Mouse (Mus musculus) induced T-regulatory cell, adult 2 months (primary cell): Measurements from ENCODE around the gene Dpp4.

Experiments used
- DNase-seq: peaks from one replicate; pipeline ENCODE4 v3.0.0-alpha.2; 2012; ENCODE audit warnings: low read depth

Dpp4 gene

DNA sequence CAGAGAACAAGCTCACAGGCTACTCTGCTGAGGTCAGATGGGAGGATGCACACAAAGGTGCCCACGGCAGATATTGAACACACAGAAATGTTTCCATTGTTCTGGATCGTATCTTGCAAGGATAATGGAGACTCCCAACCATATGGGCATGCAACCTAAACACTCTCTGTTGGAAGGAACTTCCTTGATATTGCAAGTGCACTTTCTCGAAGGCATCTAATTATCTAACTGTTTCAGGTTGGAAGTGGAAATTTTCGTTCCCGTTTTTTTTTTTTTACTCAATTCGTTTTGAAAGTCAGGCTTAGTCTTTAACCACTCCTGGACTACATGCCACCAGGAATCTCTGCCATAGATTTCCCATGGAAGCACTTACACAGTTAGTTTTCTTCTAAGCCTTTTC lies 51.2 kb downstream of the Dpp4 start:
- no peak for DNase-seq

DNA sequence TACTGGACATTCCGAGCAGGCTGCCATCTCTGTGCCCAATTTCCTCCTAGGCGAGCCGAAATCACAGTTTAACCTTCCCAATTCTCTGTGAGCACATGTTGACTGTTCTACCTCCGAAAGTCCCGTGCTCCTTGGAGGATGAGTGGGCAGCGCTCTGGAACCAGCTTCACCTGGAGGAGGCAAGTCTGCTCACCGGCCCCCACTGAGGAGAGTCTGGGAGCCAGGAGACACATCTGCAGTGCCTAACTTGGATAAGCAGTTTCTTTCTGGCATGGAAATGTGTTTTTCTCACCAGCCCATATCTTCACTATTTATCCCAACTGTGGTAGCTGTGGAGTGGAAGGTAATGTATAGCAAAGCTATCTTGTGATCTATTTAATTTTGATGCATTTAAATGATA lies 54.8 kb downstream of the Dpp4 start:
- DNase-seq, result no peak

DNA sequence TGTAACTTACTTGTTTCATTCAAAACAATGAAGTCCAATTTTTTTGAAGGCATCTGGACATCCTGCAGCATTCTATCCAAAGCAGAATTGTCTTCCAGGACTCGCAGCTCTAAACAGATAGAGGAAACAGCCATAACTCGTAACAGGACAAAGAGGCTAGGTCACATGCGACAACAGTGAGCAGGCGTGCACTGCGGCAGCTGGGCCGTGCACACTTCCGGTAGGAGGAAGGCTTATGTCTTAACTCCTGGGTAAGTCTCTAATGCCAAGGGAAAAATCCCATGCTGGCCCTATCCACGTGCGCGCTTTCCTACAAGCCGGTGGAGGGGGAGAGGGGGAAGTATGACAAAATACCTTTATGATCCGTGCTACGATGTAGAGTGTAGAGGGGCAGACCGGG lies 55.4 kb downstream of the Dpp4 start:
- DNase-seq, result no peak

DNA sequence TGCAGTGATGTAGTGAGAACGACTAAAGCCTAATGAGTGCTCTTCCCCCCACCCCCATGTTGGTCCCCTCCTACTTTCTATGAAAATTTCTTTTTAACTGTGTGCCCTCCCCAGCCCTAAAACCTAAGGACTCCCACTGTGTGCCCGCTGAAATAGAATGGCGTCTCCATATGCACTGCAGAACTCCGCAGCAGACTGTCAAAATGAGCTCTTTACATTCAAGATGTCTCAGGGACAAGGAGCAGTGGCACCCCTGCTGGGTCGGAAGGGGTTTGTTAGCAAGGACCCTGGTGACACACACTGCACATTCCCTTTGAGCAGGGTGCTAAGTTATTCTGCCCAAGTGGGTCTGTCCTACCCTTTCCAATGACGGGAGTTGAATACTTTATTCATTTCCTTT lies 56.3 kb downstream of the Dpp4 start:
- DNase-seq, result no peak

DNA sequence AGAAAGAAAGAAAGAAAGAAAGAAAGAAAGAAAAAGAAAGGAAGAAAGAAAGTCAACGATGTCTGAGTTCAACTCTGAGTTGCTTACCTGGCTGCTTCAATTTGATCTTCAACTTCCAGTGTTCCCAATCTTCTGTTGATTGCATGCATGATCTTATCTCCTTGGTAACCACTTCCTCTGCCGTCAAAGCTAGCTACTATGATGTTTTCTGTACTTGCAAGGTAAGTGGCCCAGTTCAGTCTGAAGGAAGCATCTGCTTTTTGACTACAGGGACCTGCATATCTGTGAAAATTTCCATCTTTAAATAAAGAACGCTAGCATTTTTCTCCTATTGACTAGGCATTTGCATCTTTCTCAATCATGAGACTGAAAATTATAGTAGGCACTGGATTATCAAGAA lies 60.0 kb downstream of the Dpp4 start:
- peak; percentile 67 for DNase-seq

DNA sequence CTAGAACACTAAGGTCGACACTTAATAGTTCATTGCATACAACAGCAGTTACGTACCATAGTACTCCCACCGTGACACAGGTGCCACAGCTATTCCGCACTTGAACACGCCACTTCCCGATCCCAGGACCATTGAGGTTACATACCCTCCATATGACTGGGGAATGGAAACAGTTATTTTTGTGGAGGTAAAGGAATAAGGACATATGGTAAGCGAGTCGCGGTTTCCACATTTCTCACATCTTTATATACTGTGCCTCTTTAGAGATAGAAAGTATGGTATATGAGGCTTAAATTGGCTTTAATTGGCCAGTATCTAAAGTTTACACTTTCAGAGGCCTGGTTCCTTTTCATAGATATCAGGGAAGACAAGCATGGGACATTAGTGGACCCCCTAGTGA lies 64.3 kb downstream of the Dpp4 start:
- DNase-seq, result no peak

DNA sequence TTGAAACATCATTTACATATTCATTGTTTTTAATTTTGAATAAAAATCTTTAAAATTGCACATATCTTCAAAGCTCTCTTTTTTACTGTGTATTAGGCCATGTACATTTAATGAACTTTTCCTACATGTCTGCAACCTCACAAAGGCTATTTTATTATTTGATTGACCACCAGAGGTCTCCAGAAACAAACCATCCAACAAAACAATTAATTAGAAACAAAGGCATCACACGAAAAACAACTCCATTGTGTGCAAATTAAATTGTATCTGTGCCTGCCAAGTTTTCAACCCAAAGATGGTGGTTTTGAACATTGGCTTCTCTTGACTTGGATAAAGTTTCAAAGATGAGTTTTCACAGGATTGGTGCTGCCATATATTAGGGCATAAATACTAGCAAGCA lies 65.3 kb downstream of the Dpp4 start:
- peak; percentile 47 for DNase-seq

DNA sequence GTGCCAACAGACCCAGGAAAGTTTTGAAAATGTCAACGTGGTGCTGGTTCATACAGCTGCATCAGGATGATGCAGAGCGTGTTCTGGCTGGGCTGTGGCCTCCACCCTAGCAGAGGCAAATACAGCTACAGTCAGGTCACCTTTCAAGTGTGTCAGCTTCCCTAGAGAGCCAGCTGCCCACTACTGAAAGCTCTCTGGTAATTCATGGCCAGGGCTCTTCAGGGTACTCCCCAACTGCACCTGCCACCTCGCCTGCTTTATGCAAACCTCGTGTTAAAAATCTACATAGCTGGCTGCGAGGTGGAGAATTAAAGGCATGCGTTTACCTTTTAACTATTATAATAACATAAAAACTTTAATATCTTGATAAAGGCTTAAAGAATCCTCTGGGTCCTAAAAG lies 67.7 kb downstream of the Dpp4 start:
- no peak for DNase-seq

DNA sequence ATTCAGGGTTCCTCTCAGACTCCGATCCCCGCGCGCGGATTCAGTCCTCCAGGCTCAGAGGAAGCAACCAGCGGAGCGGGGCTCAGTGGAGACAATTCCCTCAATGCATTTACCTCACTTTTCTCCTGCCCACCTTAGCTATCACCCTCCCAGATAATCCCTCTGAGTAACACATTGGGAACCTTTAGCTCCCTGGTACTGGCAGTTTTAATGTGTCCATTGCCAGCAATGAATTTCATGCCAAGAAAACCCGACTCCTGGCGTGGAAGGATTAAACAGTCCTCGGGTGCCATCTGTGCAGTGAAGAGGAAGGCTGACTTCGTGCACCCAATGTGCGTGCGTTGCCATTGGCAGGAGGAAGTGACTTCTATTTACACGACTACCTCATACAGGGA lies 70.3 kb downstream of the Dpp4 start:
- no peak for DNase-seq

DNA sequence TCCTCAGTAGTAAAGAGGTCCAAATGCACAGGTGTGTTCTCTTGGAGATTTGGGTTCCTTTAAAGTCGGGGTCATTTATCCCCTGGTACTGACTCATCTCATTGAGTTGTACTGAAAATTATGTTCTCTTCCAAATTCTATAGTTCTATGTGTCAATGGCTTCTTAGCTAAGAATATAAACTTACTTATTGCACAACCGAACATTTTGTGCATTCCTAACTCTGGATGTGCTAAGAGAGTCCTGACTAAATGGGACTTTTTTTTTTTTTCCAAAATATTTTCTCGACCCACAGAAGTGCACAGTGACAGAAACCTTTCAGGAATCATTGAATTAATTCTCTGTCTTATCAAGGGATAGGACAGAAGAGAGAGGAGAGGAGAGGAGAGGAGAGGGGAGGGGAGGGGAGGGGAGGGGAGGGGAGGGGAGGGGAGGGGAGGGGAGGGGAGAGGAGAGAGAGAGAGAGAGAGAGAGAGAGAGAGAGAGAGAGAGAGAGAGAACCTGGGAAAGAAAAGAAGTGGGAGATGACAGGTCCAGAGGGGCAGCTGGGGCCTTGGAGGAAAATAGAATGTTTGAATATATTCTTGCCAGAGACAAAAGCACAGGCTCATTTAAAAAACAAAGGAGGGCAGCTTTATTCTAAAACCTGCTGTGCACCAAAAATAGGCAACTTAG lies 70.8 kb downstream of the Dpp4 start:
- DNase-seq, result no peak

DNA sequence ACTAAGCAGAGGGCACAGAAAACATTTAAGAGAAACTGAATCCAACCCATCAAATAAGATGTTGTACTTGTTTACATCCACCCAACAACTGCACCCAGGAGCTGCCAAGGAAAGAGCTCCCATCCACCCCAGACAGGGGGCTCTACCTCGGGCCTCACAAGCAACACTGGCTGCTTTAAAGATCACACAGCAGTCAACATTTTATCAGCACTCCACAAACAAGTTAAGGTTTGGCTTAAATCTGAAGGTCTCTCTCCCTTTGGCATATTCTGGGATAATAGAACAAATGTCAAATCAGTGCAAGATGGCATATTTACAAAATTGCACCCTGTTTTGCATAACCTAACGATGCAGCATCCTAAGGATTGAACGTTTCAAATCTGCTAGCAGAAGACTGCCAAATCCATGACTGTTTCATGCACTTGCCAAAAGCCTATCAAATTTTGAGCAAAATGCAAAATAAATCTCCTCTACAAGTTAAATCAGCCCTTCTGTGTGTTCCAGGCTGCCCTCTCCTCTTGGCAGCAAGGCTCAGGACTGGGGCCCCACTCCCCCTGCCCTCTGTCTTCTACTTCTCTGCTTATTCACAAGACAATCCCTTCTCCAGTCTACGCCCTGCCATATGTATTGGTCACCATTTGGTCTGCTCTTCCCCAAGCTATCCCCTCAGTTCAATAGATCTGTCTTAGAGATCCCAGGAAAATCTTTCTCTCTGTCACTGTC lies 72.6 kb downstream of the Dpp4 start:
- no peak for DNase-seq

DNA sequence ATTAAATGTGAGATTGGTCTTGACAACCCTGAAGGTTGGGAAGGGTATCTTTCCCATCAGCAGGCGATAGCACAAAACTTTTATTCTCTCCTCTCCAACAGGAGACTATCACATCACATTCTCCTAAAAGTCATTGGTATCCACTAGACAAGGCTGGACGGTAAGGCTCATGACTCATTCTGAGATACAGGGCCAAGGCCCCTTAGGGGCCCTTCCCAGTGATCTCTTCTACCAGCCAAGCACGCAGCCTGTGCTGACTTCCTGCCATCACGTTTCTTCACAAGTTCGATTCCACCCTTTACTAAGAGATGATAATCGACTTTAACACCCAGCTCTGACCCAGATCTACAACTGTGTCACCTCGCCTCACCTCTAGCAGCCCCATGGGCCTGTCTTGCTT lies 74.9 kb downstream of the Dpp4 start:
- no peak for DNase-seq

DNA sequence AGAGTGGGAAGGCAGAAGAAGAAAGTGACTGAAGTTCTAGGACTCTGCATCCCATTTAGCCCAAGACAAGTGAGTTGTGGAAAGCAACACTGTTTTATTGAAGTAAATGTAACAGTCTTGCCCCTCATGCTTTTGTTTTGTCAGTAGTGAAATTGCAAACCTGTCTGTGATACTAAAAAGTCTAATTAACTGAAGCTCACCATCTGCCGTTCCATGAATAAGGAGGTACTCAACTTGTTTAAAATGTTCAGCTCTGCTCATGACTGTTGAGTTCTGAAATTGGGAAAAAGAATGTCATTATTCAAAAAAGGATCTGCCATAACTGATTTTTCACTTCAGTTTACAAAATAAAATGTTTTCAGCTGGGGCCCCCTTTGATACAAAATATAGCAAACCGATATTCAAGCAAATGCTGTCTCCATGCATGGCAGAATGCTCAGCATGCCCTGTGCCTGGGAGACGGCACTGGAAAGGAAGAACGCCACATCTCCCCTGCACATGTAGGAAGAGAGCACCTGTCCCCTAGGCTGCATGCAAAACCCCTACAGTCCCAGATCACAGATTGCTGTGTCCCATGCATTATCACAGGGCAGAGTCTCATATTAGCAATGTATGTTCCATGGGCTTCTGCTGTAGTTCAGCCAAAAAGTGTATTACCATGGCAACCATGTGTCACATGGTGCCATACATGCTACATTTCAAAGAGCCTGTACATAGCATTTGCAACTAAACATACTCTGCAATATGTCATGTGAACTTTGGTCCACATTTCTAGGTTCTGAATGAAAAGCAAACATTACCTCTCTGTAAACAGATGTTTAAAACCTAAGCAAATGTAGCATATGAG lies 77.4 kb downstream of the Dpp4 start:
- no peak for DNase-seq

DNA sequence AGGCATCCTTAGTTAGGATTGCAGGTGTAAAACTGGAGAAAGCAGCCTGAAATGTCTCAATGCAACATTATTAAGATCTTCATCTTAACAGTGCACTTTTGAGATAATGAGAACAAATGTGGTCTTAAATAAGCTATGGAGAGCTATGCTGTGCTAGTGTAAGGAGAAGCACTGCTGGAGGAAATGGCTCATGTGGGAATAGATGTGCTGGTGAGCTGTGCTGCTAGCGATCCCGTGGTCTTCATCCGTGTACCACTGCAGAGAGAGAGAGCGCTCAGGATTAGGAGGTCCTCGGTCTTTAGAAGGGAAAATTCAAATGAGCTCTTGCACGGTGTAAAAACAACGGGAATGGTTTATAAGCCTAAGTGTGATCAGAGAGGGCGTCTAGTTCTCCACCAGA lies 79.6 kb downstream of the Dpp4 start:
- DNase-seq, result peak; percentile 21

DNA sequence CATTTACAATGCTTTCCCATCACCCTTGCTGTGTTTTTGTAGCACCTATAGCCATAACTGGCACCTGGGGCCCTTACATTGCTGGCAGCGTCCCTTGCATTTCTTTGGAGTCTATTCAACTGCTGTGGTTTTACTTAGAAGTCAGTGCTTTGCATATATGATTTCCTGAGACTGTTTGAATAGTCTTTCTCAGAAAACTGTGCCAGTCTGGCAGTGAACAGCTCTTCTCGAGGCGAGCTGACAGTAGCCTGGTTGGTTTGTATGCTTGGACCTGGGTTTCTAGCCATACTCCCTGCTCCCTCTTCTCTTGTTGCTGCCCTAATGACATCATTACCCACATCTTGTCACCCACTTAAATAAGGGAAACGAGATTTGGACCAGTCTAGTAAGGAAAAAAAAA lies 80.1 kb downstream of the Dpp4 start:
- DNase-seq, result peak; percentile 51

DNA sequence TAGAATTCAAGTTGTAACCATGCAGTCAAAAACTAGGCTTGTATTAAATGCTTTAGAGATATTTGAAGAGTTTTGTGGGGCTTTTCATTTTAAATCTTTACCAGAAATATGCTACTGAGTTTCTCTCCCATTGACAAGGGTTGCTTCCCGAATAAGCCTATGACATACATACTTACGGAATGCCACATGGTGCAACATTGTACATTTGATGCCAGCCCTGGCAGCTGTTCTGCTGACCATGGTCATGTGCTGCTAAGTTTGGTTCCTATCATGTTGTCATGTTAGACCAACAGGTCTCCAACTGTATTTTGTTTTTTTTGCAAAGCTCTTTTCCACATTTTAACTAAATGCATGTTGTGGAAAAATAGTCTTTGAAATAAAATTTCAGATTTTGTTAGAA lies 86.6 kb downstream of the Dpp4 start:
- no peak for DNase-seq

DNA sequence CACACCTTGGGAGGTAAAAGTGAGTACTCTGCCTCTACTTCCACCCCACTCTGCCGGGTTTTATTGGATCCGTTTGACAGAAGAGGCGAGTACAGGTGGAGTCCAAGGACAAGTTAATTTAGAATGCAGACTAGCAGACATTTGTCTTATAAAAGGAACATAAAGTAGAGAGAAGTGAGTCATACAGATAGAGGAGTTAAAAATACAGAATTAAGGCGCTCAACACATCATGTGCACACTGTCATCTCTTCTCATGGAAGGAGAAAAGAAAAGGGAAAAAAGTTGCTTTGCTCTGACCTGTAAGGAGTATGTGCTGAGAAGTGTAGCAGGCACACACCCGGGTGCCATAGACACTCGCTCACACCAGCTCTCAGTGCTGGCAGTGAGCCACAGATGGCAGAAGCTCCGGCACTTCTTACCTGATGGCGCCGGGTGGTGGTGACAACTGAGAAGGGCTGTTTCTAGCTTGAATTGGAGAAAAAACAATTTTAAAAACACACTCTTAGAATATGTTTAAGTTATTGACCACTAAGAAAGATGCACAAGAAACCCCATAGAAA lies 88.9 kb downstream of the Dpp4 start:
- no peak for DNase-seq

DNA sequence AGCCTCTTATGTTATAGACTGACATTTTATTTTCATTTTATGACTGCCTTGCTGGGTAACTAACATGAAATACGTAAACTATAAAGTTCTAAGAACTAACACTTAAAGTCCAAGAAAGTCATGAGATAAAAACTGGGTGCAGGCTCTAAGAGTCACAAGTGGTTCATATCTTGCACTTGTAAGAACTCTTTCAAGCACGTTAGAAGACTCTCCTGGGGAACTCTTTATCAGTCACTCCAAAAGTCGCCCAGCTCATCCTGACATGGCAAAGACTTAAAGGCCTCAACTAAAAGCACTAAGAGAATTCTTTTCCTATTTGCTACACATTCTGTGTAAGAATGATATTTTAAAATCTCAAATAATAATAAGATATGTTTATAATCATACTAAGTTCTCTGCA lies 92.5 kb downstream of the Dpp4 start:
- no peak for DNase-seq

DNA sequence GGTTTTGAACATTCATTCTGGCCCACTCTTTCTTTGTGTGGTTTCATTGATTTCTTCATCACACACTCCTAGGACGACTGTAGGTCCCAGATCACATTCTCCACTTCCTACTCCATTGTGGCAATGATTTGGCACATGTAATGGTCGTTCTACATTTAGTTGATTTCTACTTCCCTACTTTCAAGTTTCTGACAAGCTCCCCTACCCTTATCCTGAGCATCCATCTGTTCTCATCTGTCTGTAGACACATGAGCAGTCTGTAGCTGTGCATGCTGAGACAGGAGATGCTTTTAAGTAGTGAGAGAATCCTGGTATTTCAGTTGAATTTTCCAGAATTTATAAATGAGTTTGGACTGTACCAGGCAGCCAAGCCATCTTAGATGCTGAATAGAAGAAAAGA lies 95.1 kb downstream of the Dpp4 start:
- DNase-seq, result no peak

DNA sequence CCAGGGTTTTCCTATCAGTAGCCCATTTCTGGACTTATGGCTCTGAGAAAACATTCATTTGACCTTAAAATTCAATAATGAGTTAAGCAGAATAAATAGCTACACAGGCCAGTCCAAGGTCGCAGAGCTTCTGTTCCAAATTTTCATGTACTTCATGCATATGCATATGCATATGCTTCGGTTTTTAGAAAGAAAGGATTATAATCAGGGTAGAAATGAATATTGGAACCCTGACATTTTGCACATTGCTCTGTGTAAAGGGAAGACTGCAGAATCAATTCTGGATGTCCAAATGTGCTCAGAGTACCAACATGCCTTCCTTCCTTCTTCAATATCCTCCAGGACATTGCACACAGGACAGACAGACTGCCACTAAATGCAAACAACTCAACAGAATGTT lies 104.6 kb downstream of the Dpp4 start:
- no peak for DNase-seq

DNA sequence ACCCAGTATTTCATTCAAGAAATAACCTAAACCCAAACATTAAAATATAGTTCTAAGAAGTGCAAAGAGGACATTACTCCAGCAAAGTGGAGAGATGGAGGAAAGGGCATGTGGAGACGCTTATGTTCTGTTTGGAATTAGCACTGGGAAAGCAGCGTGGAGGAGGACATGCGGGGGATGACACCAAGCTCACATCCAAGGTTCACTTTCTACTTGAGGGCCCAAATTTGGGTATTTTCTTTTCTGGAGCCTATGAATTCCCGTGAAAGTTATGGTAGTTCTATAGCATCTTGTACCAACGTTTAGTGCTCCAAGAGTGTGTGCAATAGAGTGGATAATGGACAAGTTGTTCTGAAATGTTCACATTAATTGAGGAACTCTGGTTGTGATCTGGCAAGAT lies 105.1 kb downstream of the Dpp4 start:
- no peak for DNase-seq

DNA sequence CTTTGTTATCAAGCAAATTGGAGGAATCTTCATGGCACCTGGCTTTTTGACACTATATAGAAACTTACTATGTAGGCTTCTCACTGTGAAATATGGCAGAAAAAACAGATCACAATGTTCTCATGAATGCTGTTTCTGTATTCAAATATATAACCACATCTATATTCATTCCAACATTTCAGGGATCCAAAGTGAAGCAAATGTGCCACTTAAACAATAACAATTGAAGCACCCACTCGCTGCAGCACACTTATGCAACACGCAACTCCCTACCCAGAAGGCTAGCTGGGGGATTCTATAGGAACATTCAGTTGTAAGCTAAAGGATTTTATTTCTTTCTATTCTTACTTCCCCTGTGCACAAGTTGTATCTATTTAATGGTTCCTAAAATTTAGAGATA lies 110.3 kb downstream of the Dpp4 start:
- no peak for DNase-seq

DNA sequence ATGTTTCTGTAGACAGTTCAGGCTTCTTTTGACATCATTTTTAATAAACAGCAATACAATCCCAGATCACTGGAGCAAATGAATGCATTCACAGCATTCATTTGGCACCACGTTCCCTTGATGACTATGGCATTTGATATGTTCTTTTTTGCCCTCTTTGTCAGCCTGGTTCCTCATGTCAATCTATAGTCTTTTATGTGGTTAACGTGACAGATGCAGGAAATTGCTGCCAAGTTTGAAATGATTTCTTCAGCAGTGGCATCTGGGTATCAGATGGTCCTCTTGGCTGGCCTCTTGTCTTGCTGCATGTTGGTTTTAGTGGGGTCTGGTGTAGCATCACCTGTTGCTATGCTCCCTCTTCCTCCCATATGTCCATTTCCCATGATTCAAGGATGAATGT lies 118.2 kb downstream of the Dpp4 start:
- peak; percentile 12 for DNase-seq
